Mouse (Mus musculus) liver, postnatal 0 days (tissue): ENCODE results near the gene Rps6kb1. TPM values are rescaled to one million over a fixed set of nuclear protein-coding genes. Genes with fewer than 3 reads are reported as not detected.
A peak's percentile ranks its signal among the peaks of the same experiment; 100 is the strongest.

Experiments used
- ATAC-seq: fragments of 200-750 bp; cut with Nextera tagmentation; 2 replicates; pipeline ENCODE4 v1.8.0; 2017; ENCODE audit warnings: mild to moderate bottlenecking, moderate library complexity
- DNase-seq: peaks from one replicate; pipeline ENCODE4 v3.0.0-alpha.2; 2016
- H3K27ac ChIP-seq: fragments of 300-500 bp; sonication (generic); 2 replicates; pipeline ENCODE4 v1.5.1; 2014; ENCODE audit warnings: antibody characterized with exemption, moderate library complexity, mild to moderate bottlenecking, low read depth
- H3K27me3 ChIP-seq: fragments of 300-500 bp; sonication (generic); 2 replicates; pipeline ENCODE4 v1.6.1; 2014; ENCODE audit warnings: low read length, control low read depth, mixed read lengths; ENCODE audit not compliant: insufficient read depth
- H3K36me3 ChIP-seq: fragments of 300-500 bp; sonication (generic); replicated peaks from 2 replicates; pipeline ENCODE4 v1.6.1; 2014; ENCODE audit warnings: mild to moderate bottlenecking, control low read depth, low read length, moderate library complexity, mixed read lengths; ENCODE audit not compliant: insufficient read depth
- H3K4me1 ChIP-seq: fragments of 300-500 bp; sonication (generic); 2 replicates; pipeline ENCODE4 v1.6.1; 2014; ENCODE audit warnings: antibody characterized with exemption, mild to moderate bottlenecking, control low read depth; ENCODE audit not compliant: insufficient read depth
- H3K4me2 ChIP-seq: fragments of 300-500 bp; sonication (generic); 2 replicates; pipeline ENCODE4 v1.6.1; 2014; ENCODE audit warnings: low read depth, mild to moderate bottlenecking, low read length, moderate library complexity, mixed read lengths
- H3K4me3 ChIP-seq: fragments of 300-500 bp; sonication (generic); 2 replicates; pipeline ENCODE4 v1.5.1; 2014; ENCODE audit warnings: low read depth, low read length
- H3K9ac ChIP-seq: fragments of 300-500 bp; sonication (generic); replicated peaks from 2 replicates; pipeline ENCODE4 v1.6.1; 2014; ENCODE audit warnings: mild to moderate bottlenecking, moderate library complexity
- H3K9me3 ChIP-seq: fragments of 300-500 bp; sonication (generic); 2 replicates; pipeline ENCODE4 v1.6.1; 2016; ENCODE audit warnings: mild to moderate bottlenecking, control low read depth, low read length, mixed read lengths
- CTCF ChIP-seq: sonication (generic); IDR thresholded peaks from 2 replicates; pipeline ENCODE4 v1.5.1; 2016; ENCODE audit warnings: antibody characterized with exemption, low read depth
- EP300 ChIP-seq: IDR thresholded peaks from 2 replicates; pipeline ENCODE4 v1.6.1; 2016; ENCODE audit warnings: antibody characterized with exemption, low read depth, mild to moderate bottlenecking
- WGBS: fragments of 180-500 bp; shearing (Covaris S2); extraction: QIAGEN DNeasy Blood & Tissue Kit; methylation state at CpG from one replicate; pipeline ENCODE4 v1.1.7; 2014; ENCODE audit not compliant: insufficient replicate concordance; 5-methylcytosine and 5-hydroxymethylcytosine counted together
- polyA plus RNA-seq: library from polyadenylated mRNA; unstranded; fragments of >200 nt; fragmentation: Nextera tagmentation; extraction: Ambion mirVana; gene quantifications from 2 replicates; pipeline ENCODE4 v1.2.1, GENCODE M21; 2015

The Rps6kb1 gene
- polyA plus RNA-seq, 1 experiment from 2014 or later: 23.6 TPM

DNA sequence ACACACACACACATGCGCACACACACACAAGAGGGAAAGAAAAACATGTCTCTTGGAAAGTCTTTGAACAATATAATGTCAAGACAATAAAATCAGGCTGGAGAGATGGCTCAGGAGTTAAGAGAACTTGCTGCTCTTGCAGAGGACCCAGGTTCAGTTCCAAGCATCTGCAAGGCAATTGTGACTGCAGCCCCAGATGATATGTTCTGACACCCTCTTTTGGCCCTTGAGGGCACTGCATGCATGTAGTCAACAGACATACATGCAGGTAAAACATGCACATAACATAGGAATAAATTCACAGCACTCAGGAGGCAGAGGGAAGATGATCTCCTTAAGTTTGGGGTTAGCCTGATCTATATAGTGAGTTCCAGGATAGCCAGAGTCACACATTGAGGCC, 2.8 kb upstream of the Rps6kb1 start:
- DNase-seq: no peak
- Histone ChIP-seq H3K4me3 (no peak overlapping the region), H3K4me2 (no peak overlapping the region), H3K36me3 (peaks cover 7% of the 10 kb centered on the region; the same call in 1 of the 2 replicates), H3K27me3 (no peaks in the 10 kb centered on the region), H3K9ac (no peak overlapping the region), H3K9me3 (no peaks in the 10 kb centered on the region), H3K4me1 (peaks cover 16% of the 10 kb centered on the region), H3K27ac (no peak overlapping the region)
- ATAC-seq: no peak
- WGBS: 100% methylated on average over 1 of the region's 1 CpGs
- peak; percentile 46 for TF ChIP-seq CTCF
- no peak for TF ChIP-seq EP300

DNA sequence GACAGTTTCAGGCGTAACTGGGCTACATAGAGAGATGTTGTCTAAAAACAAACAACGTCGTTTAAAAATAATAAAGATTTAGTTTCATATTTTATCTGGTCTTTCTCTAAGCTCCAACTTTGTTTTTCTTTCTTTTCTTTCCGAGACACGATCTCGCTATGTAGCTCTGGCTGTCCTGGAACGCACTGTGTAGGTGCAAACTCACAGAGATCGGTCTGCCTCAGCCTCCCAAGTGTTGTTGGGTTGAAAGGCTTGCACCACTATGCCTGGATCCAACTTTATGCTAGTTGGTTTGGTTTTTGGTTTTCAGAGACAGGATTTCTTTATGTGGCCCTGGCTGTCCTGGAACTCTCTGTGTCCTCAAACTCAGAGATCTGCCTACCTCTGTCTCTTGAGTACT, 951 bp upstream of the Rps6kb1 start:
- H3K36me3 ChIP-seq: peaks cover 5% of the 10 kb centered on the region; the same call in 1 of the 2 replicates
- H3K27me3 ChIP-seq: no peaks in the 10 kb centered on the region
- peak overlapping the region; percentile 98 for H3K9ac ChIP-seq
- peak overlapping the region; percentile 98 for H3K4me3 ChIP-seq
- TF ChIP-seq CTCF (no peak), EP300 (no peak)
- peaks cover 19% of the 10 kb centered on the region for H3K4me1 ChIP-seq
- no peak for DNase-seq
- 65% methylated on average over 8 of the region's 8 CpGs for WGBS
- H3K9me3 ChIP-seq: no peaks in the 10 kb centered on the region
- no peak for ATAC-seq
- peak overlapping the region; percentile 80 for H3K4me2 ChIP-seq
- peak overlapping the region; percentile 95 for H3K27ac ChIP-seq

- peaks cover 19% of the 10 kb centered on the region for H3K4me1 ChIP-seq
- peaks cover 2% of the 10 kb centered on the region; the same call in 1 of the 2 replicates for H3K36me3 ChIP-seq
- H3K27ac ChIP-seq: peak overlapping the region; percentile 95
- ATAC-seq (peak; percentile 67), DNase-seq (no peak)
- TF ChIP-seq EP300 (no peak), CTCF (no peak)
- H3K4me3 ChIP-seq: peak overlapping the region; percentile 98
- peak overlapping the region; percentile 98 for H3K9ac ChIP-seq
- no peaks in the 10 kb centered on the region for H3K9me3 ChIP-seq
- under 1% methylated on average over 38 of the region's 50 CpGs for WGBS
- no peaks in the 10 kb centered on the region for H3K27me3 ChIP-seq
- peak overlapping the region; percentile 80 for H3K4me2 ChIP-seq
Measured at GRCm38 (mm10) chr11:86543960-86544638, 506 bp downstream of the Rps6kb1 start.

DNA sequence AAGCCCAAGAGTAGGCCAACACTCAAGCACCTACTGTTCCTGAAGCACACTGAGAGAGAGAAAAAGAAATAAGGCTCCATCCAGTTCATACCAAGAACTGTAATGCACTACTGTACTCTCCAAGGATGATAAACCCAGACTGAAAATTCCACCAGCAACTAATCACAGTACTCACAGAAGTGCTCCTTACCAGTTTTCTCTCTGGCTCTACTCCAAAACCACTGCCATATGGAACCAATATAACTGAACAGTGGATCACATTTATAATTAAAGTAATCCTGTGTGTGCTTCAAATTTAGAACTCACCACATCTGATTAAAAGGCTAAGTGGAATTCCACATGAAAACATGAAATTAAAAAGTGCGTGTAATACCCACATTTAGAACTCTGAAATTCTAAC, 1.8 kb downstream of the Rps6kb1 start:
- no peak for ATAC-seq
- Histone ChIP-seq H3K4me3 (no peak overlapping the region), H3K27me3 (no peaks in the 10 kb centered on the region), H3K9ac (no peak overlapping the region), H3K9me3 (no peaks in the 10 kb centered on the region), H3K27ac (no peak overlapping the region), H3K4me1 (peaks cover 19% of the 10 kb centered on the region), H3K36me3 (no peaks in the 10 kb centered on the region), H3K4me2 (peak overlapping the region; percentile 80)
- no peak for DNase-seq
- TF ChIP-seq CTCF (no peak), EP300 (no peak)
- WGBS: 92% methylated on average over 1 of the region's 1 CpGs

DNA sequence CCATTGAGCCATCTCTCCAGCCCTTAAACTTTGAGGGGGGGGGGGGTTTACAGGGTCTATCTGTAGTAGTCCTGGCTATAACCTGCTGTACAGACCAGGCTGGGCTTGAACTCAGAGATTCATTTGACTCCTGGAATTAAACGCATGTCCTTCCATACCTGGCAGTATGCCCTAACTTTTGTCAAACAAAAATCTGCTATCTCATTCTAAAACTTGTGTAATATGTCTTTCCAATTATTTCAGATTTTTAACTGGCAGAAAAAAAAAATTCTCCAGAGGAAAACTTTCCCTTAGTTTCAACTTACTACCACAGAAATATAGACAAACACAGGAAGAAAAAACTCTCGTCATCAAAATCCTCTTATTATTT, 4.1 kb downstream of the Rps6kb1 start:
- H3K4me2 ChIP-seq: no peak overlapping the region
- TF ChIP-seq CTCF (no peak), EP300 (no peak)
- H3K27me3 ChIP-seq: no peaks in the 10 kb centered on the region
- WGBS: 75% methylated on average over 2 of the region's 2 CpGs
- no peaks in the 10 kb centered on the region for H3K36me3 ChIP-seq
- no peaks in the 10 kb centered on the region for H3K9me3 ChIP-seq
- no peak overlapping the region for H3K4me3 ChIP-seq
- DNase-seq: no peak
- H3K9ac ChIP-seq: no peak overlapping the region
- no peak for ATAC-seq
- H3K27ac ChIP-seq: no peak overlapping the region
- H3K4me1 ChIP-seq: peaks cover 15% of the 10 kb centered on the region

- Histone ChIP-seq H3K36me3 (no peaks in the 10 kb centered on the region; the same call in 1 of the 2 replicates), H3K27me3 (no peaks in the 10 kb centered on the region), H3K27ac (no peak overlapping the region), H3K9ac (no peak overlapping the region), H3K9me3 (no peaks in the 10 kb centered on the region), H3K4me2 (no peak overlapping the region), H3K4me3 (no peak overlapping the region), H3K4me1 (peaks cover 15% of the 10 kb centered on the region)
- ATAC-seq: no peak
- TF ChIP-seq CTCF (no peak), EP300 (no peak)
- 76% methylated on average over 6 of the region's 6 CpGs for WGBS
- no peak for DNase-seq
Measured at GRCm38 (mm10) chr11:86539716-86540475, 4.7 kb downstream of the Rps6kb1 start.
